Mouse (Mus musculus) Patski (cell line): ENCODE measurements at regions not wholly inside any gene's neighbourhood (a gene's known extent, or its start where the extent isn't known, plus 50 kb on each side); places are given as distances from the start of the nearest gene placed in this dataset.
A peak's percentile ranks its signal among the peaks of the same experiment; 100 is the strongest.

Experiments used
- ATAC-seq: fragments of 100-300 bp; one replicate; pipeline ENCODE4 v1.8.0; 2021
- CTCF ChIA-PET: fragments of 350-600 bp; sonication (Branson Sonifier 250); formaldehyde crosslinking; loops from one replicate; lab custom pipeline; 2022; ENCODE audit warnings: inconsistent platforms; lab: Charles Lee
- POLR2A ChIA-PET: fragments of 350-600 bp; sonication (Branson Sonifier 250); formaldehyde crosslinking; loops from one replicate; lab custom pipeline; 2022; ENCODE audit warnings: antibody characterized with exemption, inconsistent platforms; lab: Charles Lee
- DNase-seq: peaks from one replicate; pipeline ENCODE4 v3.0.0-alpha.2; 2011; ENCODE audit warnings: low read depth, low spot score
- H3K27me3 ChIP-seq: fragments of 371-371 bp; one replicate; pipeline ENCODE4 v1.5.1; 2021
- CTCF ChIP-seq: fragments of 100-300 bp; IDR thresholded peaks from one replicate; pipeline ENCODE4 v1.5.1; 2021
- in situ Hi-C: fragments of 300-500 bp; cut with MboI; formaldehyde crosslinking; loops from 3 replicates; pipeline ENCODE4 v1.11.1; 2018; ENCODE audit warnings: low pct_unique_long_range_greater_than_20kb, mixed read lengths

- CTCF ChIA-PET, result no interaction called here
- no peaks in the 10 kb centered on the region for H3K27me3 ChIP-seq
- DNase-seq (no peak), ATAC-seq (no peak)
- in situ Hi-C loops, result no loop called here
- TF ChIP-seq CTCF, result no peak
- POLR2A ChIA-PET, result interaction anchor here (0.6 kb wide), 1 partner anchor 219 kb away, joined by 3 read pairs; no protein-coding TSS in a partner anchor
These were observed 53.2 kb downstream of the Gas1 start for GRCm38 (mm10) chr13:60123964-60124363.

- CTCF ChIA-PET, result no interaction called here
- TF ChIP-seq CTCF, result no peak
- POLR2A ChIA-PET, result interaction anchor here (0.8 kb wide), 1 partner anchor 180 kb away, joined by 3 read pairs; no protein-coding TSS in a partner anchor
- in situ Hi-C loops, result no loop called here
- no peak for ATAC-seq
- H3K27me3 ChIP-seq, result no peaks in the 10 kb centered on the region
- DNase-seq, result no peak
These were observed 54.0 kb downstream of the Gas1 start for GRCm38 (mm10) chr13:60123174-60123587.

- in situ Hi-C loops, result no loop called here
- POLR2A ChIA-PET, result interaction anchor here (0.8 kb wide), 1 partner anchor 180 kb away, joined by 3 read pairs; no protein-coding TSS in a partner anchor
These were observed 54.6 kb downstream of the Gas1 start for GRCm38 (mm10) chr13:60122341-60123173.

GRCm38 (mm10) chr13:60111465-60111864 lies 65.7 kb downstream of the Gas1 start:
- ATAC-seq (no peak), DNase-seq (no peak)
- ChIA-PET POLR2A (interaction anchor here (1.1 kb wide), 1 partner anchor 65 kb away, joined by 5 read pairs; no protein-coding TSS in a partner anchor), CTCF (interaction anchor here (0.7 to 2.5 kb wide), 4 partner anchors 8 to 159 kb away, joined by 3 to 7 read pairs (median 5); no protein-coding TSS in a partner anchor)
- TF ChIP-seq CTCF, result no peak
- in situ Hi-C loops, result no loop called here
- no peaks in the 10 kb centered on the region for H3K27me3 ChIP-seq

More at GRCm38 (mm10) chr13:60122341-60123173, 54.6 kb downstream of the Gas1 start:
- ATAC-seq, result no peak
- CTCF ChIA-PET, result interaction anchor here (1.3 kb wide), 1 partner anchor 9 kb away, joined by 3 read pairs; no protein-coding TSS in a partner anchor
- TF ChIP-seq CTCF, result no peak
- no peaks in the 10 kb centered on the region for H3K27me3 ChIP-seq
- DNase-seq, result no peak

GRCm38 (mm10) chr13:60110079-60110846 lies 66.9 kb downstream of the Gas1 start:
- DNase-seq, result peak; percentile 96
- in situ Hi-C loops, result no loop called here

GRCm38 (mm10) chr13:60105286-60105685 lies 71.9 kb downstream of the Gas1 start:
- ChIA-PET POLR2A (no interaction called here), CTCF (interaction anchor here (0.9 kb wide), 1 partner anchor 11 kb away, joined by 3 read pairs; no protein-coding TSS in a partner anchor)
- in situ Hi-C loops, result no loop called here
- DNase-seq (no peak), ATAC-seq (no peak)
- TF ChIP-seq CTCF, result no peak
- H3K27me3 ChIP-seq, result no peaks in the 10 kb centered on the region

More at GRCm38 (mm10) chr13:60110079-60110846, 66.9 kb downstream of the Gas1 start:
- ChIA-PET POLR2A (interaction anchor here (0.7 to 1.1 kb wide), 3 partner anchors 66 to 143 kb away, joined by 3 to 5 read pairs (median 3); partner anchors contain the start of gene Gas1), CTCF (interaction anchor here (0.6 to 2.5 kb wide), 6 partner anchors 9 to 220 kb away, joined by 3 to 7 read pairs (median 3); no protein-coding TSS in a partner anchor)
- peak; percentile 98 for ATAC-seq
- no peak for TF ChIP-seq CTCF
- no peaks in the 10 kb centered on the region for H3K27me3 ChIP-seq

- no peak for TF ChIP-seq CTCF
- no peak for DNase-seq
- no peaks in the 10 kb centered on the region for H3K27me3 ChIP-seq
- in situ Hi-C loops, result no loop called here
- ATAC-seq, result no peak
- ChIA-PET POLR2A (no interaction called here), CTCF (no interaction called here)
These were observed 75.5 kb downstream of the Gas1 start for GRCm38 (mm10) chr13:60101651-60102050.

GRCm38 (mm10) chr13:60100130-60101112 lies 76.7 kb downstream of the Gas1 start:
- H3K27me3 ChIP-seq, result no peaks in the 10 kb centered on the region
- ChIA-PET CTCF (no interaction called here), POLR2A (no interaction called here)
- TF ChIP-seq CTCF, result no peak
- ATAC-seq (no peak), DNase-seq (no peak)
- in situ Hi-C loops, result no loop called here

GRCm38 (mm10) chr13:60099469-60100129 lies 77.6 kb downstream of the Gas1 start:
- in situ Hi-C loops, result no loop called here
- CTCF ChIA-PET, result no interaction called here
- ATAC-seq, result no peak
- TF ChIP-seq CTCF, result peak; percentile 35
- H3K27me3 ChIP-seq, result no peaks in the 10 kb centered on the region
- DNase-seq, result no peak
- POLR2A ChIA-PET, result interaction anchor here (0.9 kb wide), 1 partner anchor 30 kb away, joined by 3 read pairs; no protein-coding TSS in a partner anchor
